Mouse (Mus musculus) gastrocnemius, adult 2 months (tissue): Measurements from ENCODE around the gene Endov. TPM values are rescaled to one million over a fixed set of nuclear protein-coding genes. Genes with fewer than 3 reads are reported as not detected.

ENCODE experiments used
- DNase-seq: peaks from one replicate; pipeline ENCODE4 v3.0.0; 2022
- H3K27ac ChIP-seq: fragments of 200-600 bp; 2 replicates; pipeline ENCODE4 v1.8.1; 2022; ENCODE audit warnings: mild to moderate bottlenecking
- H3K4me3 ChIP-seq: fragments of 200-600 bp; 2 replicates; pipeline ENCODE4 v1.8.1; 2022; ENCODE audit warnings: mild to moderate bottlenecking, moderate library complexity
- CTCF ChIP-seq: fragments of 200-600 bp; IDR thresholded peaks from 2 replicates; pipeline ENCODE4 v1.8.1; 2022; ENCODE audit warnings: antibody characterized with exemption, mild to moderate bottlenecking, moderate library complexity
- intact Hi-C: fragments of 180-260 bp; cut with DNase I; formaldehyde crosslinking; loops from one replicate; pipeline ENCODE4 v1.15.1; 2025
- long read RNA-seq, 2 experiments: library from polyadenylated mRNA; stranded (forward); transcript quantifications; one replicate each; pipeline ENCODE4 v2.0.0; 2021
- total RNA-seq, 2 experiments: library from RNA; stranded (reverse); gene quantifications; 2 replicates each; pipeline ENCODE4 v1.2.3; 2021

Gene Endov
- 1 to 10 TPM; 4.3 to 4.5 TPM for total RNA-seq
- long read RNA-seq, experiment 1, partial matches to known transcripts, result 0 of 2 reads
- long read RNA-seq, experiment 1, other reads (novel, unspliced or antisense), result 2 of 2 reads
- long read RNA-seq, experiment 2, full-length matches to known transcripts, result 4 of 5 reads
- long read RNA-seq, experiment 2, partial matches to known transcripts, result 0 of 5 reads
- long read RNA-seq, experiment 2, other reads (novel, unspliced or antisense), result 1 of 5 reads

- intact Hi-C loops, result loop anchor here (5.0 kb wide), 1 partner anchor 154 kb away; no protein-coding TSS in a partner anchor
- Histone ChIP-seq H3K4me3 (peak within 1 kb of the TSS; percentile 93), H3K27ac (peak within 1 kb of the TSS; percentile 99)
- no peak; the same call in none of the 2 replicates for TF ChIP-seq CTCF
- peak; percentile 99 for DNase-seq
Measured at GRCm38 (mm10) chr11:119490861-119491689, at the start of gene Endov. TSS of gene Endov (plus strand) at chr11:119491347.

GRCm38 (mm10) chr11:119442199-119442598, 48.9 kb upstream of the Endov start:
- Histone ChIP-seq H3K27ac (no peak overlapping the region), H3K4me3 (no peak overlapping the region)
- intact Hi-C loops, result no loop called here
- DNase-seq, result no peak
- peak; percentile 44 for TF ChIP-seq CTCF

- intact Hi-C loops, result no loop called here
- Histone ChIP-seq H3K27ac (no peak overlapping the region), H3K4me3 (no peak overlapping the region)
- no peak for DNase-seq
- no peak for TF ChIP-seq CTCF
Measured at GRCm38 (mm10) chr11:119443442-119443841, 47.7 kb upstream of the Endov start.

- H3K4me3 ChIP-seq, result no peak overlapping the region
- intact Hi-C loops, result no loop called here
- no peak for TF ChIP-seq CTCF
- no peak for DNase-seq
- H3K27ac ChIP-seq, result no peak overlapping the region
Measured at GRCm38 (mm10) chr11:119456097-119456496, 35.0 kb upstream of the Endov start.

- H3K27ac ChIP-seq, result no peak overlapping the region
- DNase-seq, result no peak
- H3K4me3 ChIP-seq, result no peak overlapping the region
- TF ChIP-seq CTCF, result no peak
- intact Hi-C loops, result no loop called here
Measured at GRCm38 (mm10) chr11:119477876-119478275, 13.3 kb upstream of the Endov start.

- DNase-seq, result no peak
- H3K27ac ChIP-seq, result peak overlapping the region; percentile 99
- H3K4me3 ChIP-seq, result peak overlapping the region; percentile 93
- intact Hi-C loops, result loop anchor here (5.0 kb wide), 1 partner anchor 154 kb away; no protein-coding TSS in a partner anchor
- TF ChIP-seq CTCF, result no peak
Measured at GRCm38 (mm10) chr11:119491690-119492087, 542 bp downstream of the Endov start.

GRCm38 (mm10) chr11:119492830-119493229, 1.7 kb downstream of the Endov start:
- DNase-seq, result no peak
- intact Hi-C loops, result loop anchor here (5.0 kb wide), 1 partner anchor 156 kb away; no protein-coding TSS in a partner anchor
- TF ChIP-seq CTCF, result no peak
- Histone ChIP-seq H3K4me3 (no peak overlapping the region), H3K27ac (no peak overlapping the region)

- DNase-seq, result no peak
- no peak for TF ChIP-seq CTCF
- Histone ChIP-seq H3K4me3 (no peak overlapping the region), H3K27ac (no peak overlapping the region)
- intact Hi-C loops, result loop anchor here (5.0 kb wide), 1 partner anchor 156 kb away; no protein-coding TSS in a partner anchor
Measured at GRCm38 (mm10) chr11:119493516-119493915, 2.4 kb downstream of the Endov start.

DNA sequence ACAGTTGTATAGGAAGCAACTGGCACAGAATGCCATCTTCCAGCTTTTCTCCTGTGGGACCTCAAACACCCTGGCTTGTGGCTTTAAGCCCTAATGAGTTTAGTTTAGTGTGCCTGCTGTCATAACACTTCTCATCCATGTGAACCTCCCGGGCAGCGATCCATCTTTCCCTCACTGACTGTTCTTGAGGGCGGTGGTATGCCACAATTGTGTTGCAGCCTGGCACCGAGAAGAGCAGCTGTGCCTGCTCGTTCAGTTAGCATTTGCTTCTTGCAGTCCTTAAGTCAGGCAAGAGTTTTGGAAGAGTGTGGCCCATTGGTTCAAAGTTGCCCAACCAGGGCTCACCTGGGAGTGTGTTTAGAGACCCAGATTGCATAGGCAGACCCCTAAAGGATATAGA, 5.0 kb downstream of the Endov start:
- no peak for DNase-seq
- Histone ChIP-seq H3K27ac (no peak overlapping the region), H3K4me3 (no peak overlapping the region)
- intact Hi-C loops, result no loop called here
- TF ChIP-seq CTCF, result no peak

GRCm38 (mm10) chr11:119497451-119497850, 6.3 kb downstream of the Endov start:
- no peak for TF ChIP-seq CTCF
- H3K4me3 ChIP-seq, result no peak overlapping the region
- DNase-seq, result no peak
- intact Hi-C loops, result no loop called here
- H3K27ac ChIP-seq, result no peak overlapping the region

DNA sequence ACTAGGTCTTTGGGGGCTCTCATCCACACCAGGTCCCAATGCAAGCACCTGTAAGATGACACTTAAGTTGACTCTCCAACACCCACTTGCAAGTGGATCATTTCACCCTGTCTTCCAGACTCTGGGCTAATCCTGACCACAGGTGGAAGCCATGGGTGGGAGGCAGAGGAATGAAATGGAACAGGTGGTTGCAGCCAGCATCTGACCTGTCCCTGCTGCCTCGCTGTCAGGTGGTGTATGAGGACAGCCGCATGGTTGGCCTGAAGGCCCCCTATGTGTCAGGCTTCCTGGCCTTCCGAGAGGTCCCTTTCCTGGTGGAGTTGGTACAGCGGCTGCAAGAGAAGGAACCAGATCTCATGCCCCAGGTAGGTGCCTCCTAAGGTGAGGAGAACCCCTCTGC, 8.2 kb downstream of the Endov start:
- TF ChIP-seq CTCF, result no peak
- H3K27ac ChIP-seq, result no peak overlapping the region
- no peak for DNase-seq
- intact Hi-C loops, result no loop called here
- no peak overlapping the region for H3K4me3 ChIP-seq

DNA sequence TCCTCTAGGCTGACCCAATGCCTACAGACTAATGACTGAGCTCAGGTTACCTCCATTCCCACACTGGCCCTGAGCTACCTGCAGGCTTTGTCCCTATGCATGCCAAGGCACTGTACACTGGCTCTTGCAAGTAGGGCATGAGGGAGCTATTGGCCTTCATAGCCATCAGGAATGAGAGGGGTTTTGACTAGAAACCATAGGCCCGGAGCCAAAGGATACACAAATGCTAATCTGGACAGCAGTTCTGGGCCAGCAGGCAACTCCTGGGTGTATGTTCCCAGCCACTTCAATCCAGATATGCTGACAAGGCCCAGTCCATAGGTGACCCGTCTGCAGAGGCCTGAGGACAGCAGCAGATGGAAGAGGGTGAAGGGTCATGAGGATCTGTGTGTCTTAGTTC, 8.9 kb downstream of the Endov start:
- TF ChIP-seq CTCF, result no peak
- intact Hi-C loops, result loop anchor here (5.0 kb wide), 3 partner anchors 102 to 282 kb away; partner anchors contain the start of gene Rptor
- no peak for DNase-seq
- Histone ChIP-seq H3K4me3 (no peak overlapping the region), H3K27ac (no peak overlapping the region)

DNA sequence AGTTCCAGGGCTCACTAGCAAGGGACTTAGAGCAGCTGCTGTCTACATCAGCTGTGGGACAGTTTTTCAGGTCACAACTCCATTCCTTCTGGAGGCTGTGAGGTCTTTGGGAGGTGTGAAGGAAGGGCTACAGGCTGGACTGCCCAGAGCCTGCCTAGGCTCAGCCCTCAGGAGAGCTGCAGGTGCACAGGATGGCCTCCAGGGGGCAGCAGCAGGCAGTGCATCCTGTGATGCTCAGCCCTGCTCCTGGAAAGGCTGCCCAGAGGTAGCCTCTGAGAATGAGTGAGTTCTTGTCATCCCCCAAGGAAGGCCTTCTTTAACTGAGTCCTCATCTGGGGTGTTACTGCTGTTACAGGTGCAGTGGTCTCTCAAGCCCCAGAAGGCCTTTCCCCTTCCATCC, 12.5 kb downstream of the Endov start:
- H3K27ac ChIP-seq, result no peak overlapping the region
- no peak overlapping the region for H3K4me3 ChIP-seq
- TF ChIP-seq CTCF, result peak; percentile 100
- DNase-seq, result peak; percentile 77
- intact Hi-C loops, result loop anchor here (1.0 to 5.0 kb wide), 4 partner anchors 99 to 402 kb away; partner anchors contain the start of gene Rptor
